Mouse (Mus musculus) adrenal gland, postnatal 14 days (tissue): Measurements from ENCODE around the gene Ptger3. TPM values are rescaled to one million over a fixed set of nuclear protein-coding genes. Genes with fewer than 3 reads are reported as not detected.

ENCODE experiments used
- DNase-seq: peaks from one replicate; pipeline ENCODE4 v3.0.0; 2021; ENCODE audit warnings: mixed read lengths
- total RNA-seq: library from RNA; stranded (reverse); gene quantifications from 2 replicates; pipeline ENCODE4 v1.2.3, GENCODE M21; 2021

Ptger3 gene
- total RNA-seq, 1 experiment from 2014 or later, result 11.4 TPM

- no peak for DNase-seq
These were observed 16.1 kb downstream of the Ptger3 start for GRCm38 (mm10) chr3:157582626-157583405.

GRCm38 (mm10) chr3:157597837-157598379, 31.2 kb downstream of the Ptger3 start:
- DNase-seq, result peak; percentile 32

- DNase-seq, result no peak
These were observed 38.2 kb downstream of the Ptger3 start for GRCm38 (mm10) chr3:157604684-157605410.

- DNase-seq, result no peak
These were observed 38.7 kb downstream of the Ptger3 start for GRCm38 (mm10) chr3:157605411-157605740.

- no peak for DNase-seq
These were observed 46.9 kb downstream of the Ptger3 start for GRCm38 (mm10) chr3:157613542-157613941.

- no peak for DNase-seq
These were observed 50.3 kb downstream of the Ptger3 start for GRCm38 (mm10) chr3:157616949-157617348.

GRCm38 (mm10) chr3:157627407-157627806, 60.7 kb downstream of the Ptger3 start:
- DNase-seq, result no peak

- no peak for DNase-seq
These were observed 64.0 kb downstream of the Ptger3 start for GRCm38 (mm10) chr3:157630671-157631070.

GRCm38 (mm10) chr3:157631383-157631782, 64.7 kb downstream of the Ptger3 start:
- DNase-seq, result no peak

- no peak for DNase-seq
These were observed 67.7 kb downstream of the Ptger3 start for GRCm38 (mm10) chr3:157634431-157634830.

GRCm38 (mm10) chr3:157635713-157636112, 69.0 kb downstream of the Ptger3 start:
- DNase-seq, result no peak

- DNase-seq, result no peak
These were observed 70.2 kb downstream of the Ptger3 start for GRCm38 (mm10) chr3:157636887-157637286.

GRCm38 (mm10) chr3:157637341-157637740, 70.6 kb downstream of the Ptger3 start:
- no peak for DNase-seq

- no peak for DNase-seq
These were observed 74.9 kb downstream of the Ptger3 start for GRCm38 (mm10) chr3:157641634-157642033.

- no peak for DNase-seq
These were observed 94.9 kb downstream of the Ptger3 start for GRCm38 (mm10) chr3:157661622-157662021.

- no peak for DNase-seq
These were observed 97.9 kb downstream of the Ptger3 start for GRCm38 (mm10) chr3:157664486-157665041.

GRCm38 (mm10) chr3:157665471-157665870, 98.8 kb downstream of the Ptger3 start:
- DNase-seq, result no peak

- DNase-seq, result no peak
These were observed 99.5 kb downstream of the Ptger3 start for GRCm38 (mm10) chr3:157666142-157666541.

GRCm38 (mm10) chr3:157686105-157686504, 119.4 kb downstream of the Ptger3 start:
- no peak for DNase-seq

- DNase-seq, result no peak
These were observed 121.9 kb downstream of the Ptger3 start for GRCm38 (mm10) chr3:157688419-157689162.
